Mouse (Mus musculus): ENCODE data around the gene Wwp2.

- TF ChIP-seq TCF12 (IDR thresholded peaks at IDR 0.05; ENCODE audit: low read depth, low read length) = no peak
- no peak for TF ChIP-seq POLR2A (IDR thresholded peaks at IDR 0.05; ENCODE audit: control insufficient read depth in 1 of 2, insufficient read depth in 1 of 2, low read depth in 1 of 2, low read length in 2 of 2, poor library complexity in 1 of 2)
- TF ChIP-seq TAL1 (IDR thresholded peaks at IDR 0.05; ENCODE audit: low read length) = no peak
- TF ChIP-seq ZMIZ1 (IDR thresholded peaks at IDR 0.05; ENCODE audit: low read depth, low read length) = no peak
- TF ChIP-seq GATA1 (IDR thresholded peaks at IDR 0.05; ENCODE audit: low read depth, low read length) = no peak
- TF ChIP-seq ZC3H11A (IDR thresholded peaks at IDR 0.05; ENCODE audit: low read depth, low read length) = no peak
- TF ChIP-seq MAX (IDR thresholded peaks at IDR 0.05; ENCODE audit: low read length) = no peak
These were observed 11.5 kb downstream of the Wwp2 start for GRCm38 (mm10) chr8:107447713-107448112.

Data from MEL (cell line).